Mouse (Mus musculus): ENCODE results near the gene Gcnt1. TPM values are rescaled to one million over a fixed set of nuclear protein-coding genes. Genes with fewer than 3 reads are reported as not detected.

The Gcnt1 gene
- polyA plus RNA-seq, 1 experiment from 2014 or later: 5.2 TPM

GRCm38 (mm10) chr19:17323689-17324241 is 48.9 kb downstream of the Gcnt1 start:
- Histone ChIP-seq H3K27me3 (no peaks in the 10 kb centered on the region), H3K27ac (replicated peaks) (no peak overlapping the region), H3K4me1 (no peaks in the 10 kb centered on the region), H3K4me3 (replicated peaks) (no peak overlapping the region), H3K4me2 (replicated peaks) (no peak overlapping the region), H3K9ac (no peak overlapping the region), H3K9me3 (replicated peaks) (no peaks in the 10 kb centered on the region), H3K36me3 (no peaks in the 10 kb centered on the region)
- WGBS: 79% methylated on average over 5 of the region's 5 CpGs
- no peak for ATAC-seq (ENCODE audit: insufficient number of reproducible peaks, low FRiP score, low TSS enrichment, low read depth)

GRCm38 (mm10) chr19:17323006-17323688 is 49.5 kb downstream of the Gcnt1 start:
- Histone ChIP-seq H3K27me3 (no peaks in the 10 kb centered on the region), H3K4me3 (replicated peaks) (no peak overlapping the region), H3K9me3 (replicated peaks) (no peaks in the 10 kb centered on the region), H3K36me3 (no peaks in the 10 kb centered on the region), H3K27ac (replicated peaks) (no peak overlapping the region), H3K4me2 (replicated peaks) (no peak overlapping the region), H3K9ac (no peak overlapping the region), H3K4me1 (no peaks in the 10 kb centered on the region)
- no peak for ATAC-seq (ENCODE audit: insufficient number of reproducible peaks, low FRiP score, low TSS enrichment, low read depth)
- 82% methylated on average over 11 of the region's 11 CpGs for whole genome bisulfite sequencing

GRCm38 (mm10) chr19:17319770-17320169 is 52.9 kb downstream of the Gcnt1 start:
- WGBS: 81% methylated on average over 4 of the region's 4 CpGs
- H3K27me3 ChIP-seq: no peaks in the 10 kb centered on the region
- no peaks in the 10 kb centered on the region for H3K4me1 ChIP-seq
- H3K36me3 ChIP-seq: no peaks in the 10 kb centered on the region
- no peak for ATAC-seq (ENCODE audit: insufficient number of reproducible peaks, low FRiP score, low TSS enrichment, low read depth)
- no peak overlapping the region for H3K27ac ChIP-seq (replicated peaks)
- no peak overlapping the region for H3K9ac ChIP-seq
- no peak overlapping the region for H3K4me2 ChIP-seq (replicated peaks)
- H3K4me3 ChIP-seq (replicated peaks): no peak overlapping the region
- no peaks in the 10 kb centered on the region for H3K9me3 ChIP-seq (replicated peaks)

- H3K36me3 ChIP-seq: no peaks in the 10 kb centered on the region
- no peak overlapping the region for H3K4me2 ChIP-seq (replicated peaks)
- no peaks in the 10 kb centered on the region for H3K9me3 ChIP-seq (replicated peaks)
- H3K4me1 ChIP-seq: no peaks in the 10 kb centered on the region
- ATAC-seq (ENCODE audit: insufficient number of reproducible peaks, low FRiP score, low TSS enrichment, low read depth): no peak
- H3K27me3 ChIP-seq: no peaks in the 10 kb centered on the region
- H3K4me3 ChIP-seq (replicated peaks): no peak overlapping the region
- no peak overlapping the region for H3K9ac ChIP-seq
- no peak overlapping the region for H3K27ac ChIP-seq (replicated peaks)
- WGBS: 12% methylated on average over 3 of the region's 3 CpGs
Measured at GRCm38 (mm10) chr19:17318733-17319132, 53.9 kb downstream of the Gcnt1 start.

- WGBS: 85% methylated on average over 2 of the region's 2 CpGs
- no peak overlapping the region for H3K4me2 ChIP-seq (replicated peaks)
- ATAC-seq (ENCODE audit: insufficient number of reproducible peaks, low FRiP score, low TSS enrichment, low read depth): no peak
- no peak overlapping the region for H3K27ac ChIP-seq (replicated peaks)
- no peak overlapping the region for H3K4me3 ChIP-seq (replicated peaks)
- H3K9me3 ChIP-seq (replicated peaks): no peaks in the 10 kb centered on the region
- H3K4me1 ChIP-seq: no peaks in the 10 kb centered on the region
- no peak overlapping the region for H3K9ac ChIP-seq
- no peaks in the 10 kb centered on the region for H3K27me3 ChIP-seq
- no peaks in the 10 kb centered on the region for H3K36me3 ChIP-seq
Measured at GRCm38 (mm10) chr19:17316311-17317003, 56.2 kb downstream of the Gcnt1 start.

GRCm38 (mm10) chr19:17314451-17314850 is 58.2 kb downstream of the Gcnt1 start:
- Histone ChIP-seq H3K9ac (no peak overlapping the region), H3K9me3 (replicated peaks) (no peaks in the 10 kb centered on the region), H3K4me3 (replicated peaks) (no peak overlapping the region), H3K27ac (replicated peaks) (no peak overlapping the region), H3K4me2 (replicated peaks) (no peak overlapping the region), H3K4me1 (no peaks in the 10 kb centered on the region), H3K36me3 (no peaks in the 10 kb centered on the region), H3K27me3 (no peaks in the 10 kb centered on the region)
- no peak for ATAC-seq (ENCODE audit: insufficient number of reproducible peaks, low FRiP score, low TSS enrichment, low read depth)
- 75% methylated on average over 2 of the region's 2 CpGs for WGBS

- H3K4me3 ChIP-seq (replicated peaks): no peak overlapping the region
- H3K27ac ChIP-seq (replicated peaks): no peak overlapping the region
- no peaks in the 10 kb centered on the region for H3K27me3 ChIP-seq
- no peak for ATAC-seq (ENCODE audit: insufficient number of reproducible peaks, low FRiP score, low TSS enrichment, low read depth)
- no peak overlapping the region for H3K9ac ChIP-seq
- H3K4me1 ChIP-seq: no peaks in the 10 kb centered on the region
- H3K4me2 ChIP-seq (replicated peaks): no peak overlapping the region
- 74% methylated on average over 1 of the region's 1 CpGs for WGBS
- no peaks in the 10 kb centered on the region for H3K36me3 ChIP-seq
- no peaks in the 10 kb centered on the region for H3K9me3 ChIP-seq (replicated peaks)
Measured at GRCm38 (mm10) chr19:17313766-17314165, 58.9 kb downstream of the Gcnt1 start.

GRCm38 (mm10) chr19:17312671-17313180 is 59.9 kb downstream of the Gcnt1 start:
- no peaks in the 10 kb centered on the region for H3K36me3 ChIP-seq
- H3K4me3 ChIP-seq (replicated peaks): no peak overlapping the region
- WGBS: 86% methylated on average over 5 of the region's 5 CpGs
- H3K9ac ChIP-seq: no peak overlapping the region
- H3K4me2 ChIP-seq (replicated peaks): no peak overlapping the region
- H3K27ac ChIP-seq (replicated peaks): no peak overlapping the region
- H3K4me1 ChIP-seq: no peaks in the 10 kb centered on the region
- ATAC-seq (ENCODE audit: insufficient number of reproducible peaks, low FRiP score, low TSS enrichment, low read depth): no peak
- no peaks in the 10 kb centered on the region for H3K9me3 ChIP-seq (replicated peaks)
- no peaks in the 10 kb centered on the region for H3K27me3 ChIP-seq

- no peak overlapping the region for H3K4me3 ChIP-seq (replicated peaks)
- H3K27ac ChIP-seq (replicated peaks): no peak overlapping the region
- no peak overlapping the region for H3K4me2 ChIP-seq (replicated peaks)
- 81% methylated on average over 1 of the region's 1 CpGs for WGBS
- no peaks in the 10 kb centered on the region for H3K36me3 ChIP-seq
- H3K9ac ChIP-seq: no peak overlapping the region
- H3K27me3 ChIP-seq: no peaks in the 10 kb centered on the region
- no peaks in the 10 kb centered on the region for H3K9me3 ChIP-seq (replicated peaks)
- ATAC-seq (ENCODE audit: insufficient number of reproducible peaks, low FRiP score, low TSS enrichment, low read depth): no peak
- no peaks in the 10 kb centered on the region for H3K4me1 ChIP-seq
Measured at GRCm38 (mm10) chr19:17311501-17311900, 61.1 kb downstream of the Gcnt1 start.

GRCm38 (mm10) chr19:17311031-17311430 is 61.6 kb downstream of the Gcnt1 start:
- no peaks in the 10 kb centered on the region for H3K4me1 ChIP-seq
- H3K4me3 ChIP-seq (replicated peaks): no peak overlapping the region
- 92% methylated on average over 2 of the region's 2 CpGs for WGBS
- no peak for ATAC-seq (ENCODE audit: insufficient number of reproducible peaks, low FRiP score, low TSS enrichment, low read depth)
- no peak overlapping the region for H3K27ac ChIP-seq (replicated peaks)
- no peaks in the 10 kb centered on the region for H3K9me3 ChIP-seq (replicated peaks)
- no peaks in the 10 kb centered on the region for H3K27me3 ChIP-seq
- H3K9ac ChIP-seq: no peak overlapping the region
- H3K36me3 ChIP-seq: no peaks in the 10 kb centered on the region
- no peak overlapping the region for H3K4me2 ChIP-seq (replicated peaks)

GRCm38 (mm10) chr19:17296081-17296480 is 76.6 kb downstream of the Gcnt1 start:
- H3K27ac ChIP-seq (replicated peaks): no peak overlapping the region
- no peaks in the 10 kb centered on the region for H3K36me3 ChIP-seq
- H3K4me3 ChIP-seq (replicated peaks): no peak overlapping the region
- 82% methylated on average over 5 of the region's 5 CpGs for WGBS
- no peaks in the 10 kb centered on the region for H3K27me3 ChIP-seq
- H3K9me3 ChIP-seq (replicated peaks): no peaks in the 10 kb centered on the region
- ATAC-seq (ENCODE audit: insufficient number of reproducible peaks, low FRiP score, low TSS enrichment, low read depth): no peak
- no peak overlapping the region for H3K9ac ChIP-seq
- no peak overlapping the region for H3K4me2 ChIP-seq (replicated peaks)
- H3K4me1 ChIP-seq: no peaks in the 10 kb centered on the region
